ENCODE assay signal across 9 mouse cellular contexts in the genomic region with DNA sequence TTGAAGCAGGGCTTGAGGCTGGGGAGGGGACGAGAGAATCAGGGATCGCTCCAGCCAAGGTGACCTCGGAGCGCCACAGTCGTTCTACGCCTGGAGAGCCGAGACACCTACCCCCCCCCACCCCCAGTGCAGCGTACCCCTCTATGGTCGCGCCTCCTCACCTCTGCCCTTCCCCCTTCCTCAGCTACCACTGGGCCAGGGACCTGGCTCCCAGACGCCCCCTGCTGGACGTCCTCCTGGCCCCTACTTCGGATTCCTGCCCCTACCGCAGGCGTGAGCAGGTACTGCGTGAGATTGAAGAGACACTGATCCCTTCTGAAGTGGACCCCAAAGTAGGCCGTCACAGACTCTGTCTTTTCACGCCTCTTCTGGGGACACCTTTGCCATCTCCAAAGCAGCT. TPM values are rescaled to one million over a fixed set of nuclear protein-coding genes. Genes with fewer than 3 reads are reported as not detected.
DNase-seq lines count a peak whose midpoint lies in the region; ATAC-seq and TF ChIP-seq lines count a peak whose summit lies in the region.
"Had no signal": no experiment of that assay in that cellular context is flagged by ENCODE, and none has a peak within 500 bp of the region (broad histone marks: within the 10 kb centered on the region; RNA-seq: fewer than 3 reads in every experiment).

No protein-coding gene starts in this region.

- no peak for TF ChIP-seq EP300 in MEL (IDR thresholded peaks at IDR 0.05; ENCODE audit: low read depth in 1 of 2, low read length in 2 of 2)

- H3K27ac ChIP-seq in MEL (ENCODE audit: control insufficient read depth, low read depth, low read length): no peak overlapping the region
- H3K27ac ChIP-seq in hindbrain, embryonic 14.5 days: peak overlapping the region; percentile 93
- H3K27ac ChIP-seq: macrophage had no signal

- H3K4me3 ChIP-seq in MEL (ENCODE audit: control insufficient read depth in 1 of 2, insufficient read depth in 1 of 2, low read depth in 2 of 2, low read length in 2 of 2): peak overlapping the region; percentile 55 to 84
- peak overlapping the region; percentile 61 for H3K4me3 ChIP-seq in hindbrain, embryonic 14.5 days (replicated peaks; ENCODE audit: low read length)

- DNase-seq in MEL (ENCODE audit: low read depth, low spot score): peak; percentile 92
- peak; percentile 91 to 96 for DNase-seq in cerebellum, adult 18-20 months
- DNase-seq in hindbrain, embryonic 14.5 days (ENCODE audit: low spot score): peak; percentile 85
- peak; percentile 76 for DNase-seq in left cerebral cortex, adult 11 months (ENCODE audit: low spot score)
- DNase-seq in lung, postnatal 4 days: peak; percentile 81 to 87
- DNase-seq in right cerebral cortex, postnatal 10 days (ENCODE audit: low spot score in 2 of 2): peak; percentile 82 to 86
- peak; percentile 60 to 78 for DNase-seq in urinary bladder, postnatal 4 days (ENCODE audit: low spot score in 2 of 2)

- H3K4me2 ChIP-seq in hindbrain, embryonic 14.5 days (replicated peaks): peak overlapping the region; percentile 66

- peak overlapping the region; percentile 49 for H3K9ac ChIP-seq in MEL (ENCODE audit: control insufficient read depth, low read depth, low read length, poor library complexity, severe bottlenecking)
- peak overlapping the region; percentile 90 for H3K9ac ChIP-seq in hindbrain, embryonic 14.5 days

- peak; percentile 51 for TF ChIP-seq RAD21 in MEL (IDR thresholded peaks at IDR 0.05; ENCODE audit: low read depth, low read length)

- WGBS in hindbrain, embryonic 14.5 days: under 1% methylated on average over 13 of the region's 18 CpGs

- H3K79me2 ChIP-seq in MEL (ENCODE audit: control insufficient read depth, insufficient read depth, low read length, poor library complexity): no peaks in the 10 kb centered on the region; the same call in 1 of the 2 replicates

- TF ChIP-seq CTCF in MEL (IDR thresholded peaks at IDR 0.05 in 2 of 3, conservative IDR thresholded peaks at IDR 0.05 in 1 of 3; ENCODE audit: control insufficient read depth in 1 of 3, insufficient read depth in 1 of 3, low read depth in 2 of 3, low read length in 3 of 3, poor library complexity in 1 of 3, severe bottlenecking in 1 of 3): peak; percentile 90 to 100 (median 96)

- no peaks in the 10 kb centered on the region for H3K36me3 ChIP-seq in MEL (ENCODE audit: control insufficient read depth in 1 of 2, insufficient read depth in 2 of 2, low read length in 2 of 2)
- no peaks in the 10 kb centered on the region for H3K36me3 ChIP-seq in hindbrain, embryonic 14.5 days (replicated peaks; ENCODE audit: control insufficient read depth, insufficient read depth)

- H3K9me3 ChIP-seq in MEL (replicated peaks; ENCODE audit: insufficient read depth, low read length): no peaks in the 10 kb centered on the region
- H3K9me3 ChIP-seq in hindbrain, embryonic 14.5 days (ENCODE audit: control insufficient read depth, low read length): no peaks in the 10 kb centered on the region

- TF ChIP-seq POLR2A in MEL (IDR thresholded peaks at IDR 0.05; ENCODE audit: control insufficient read depth in 1 of 2, insufficient read depth in 1 of 2, low read depth in 1 of 2, low read length in 2 of 2, poor library complexity in 1 of 2): no peak

- H3K27me3 ChIP-seq in MEL (ENCODE audit: control insufficient read depth in 1 of 2, insufficient read depth in 2 of 2, low read length in 2 of 2): peaks cover 2 to 11% of the 10 kb centered on the region in 2 experiments; a peak in 3 of 4 replicates
- no peaks in the 10 kb centered on the region for H3K27me3 ChIP-seq in hindbrain, embryonic 14.5 days (ENCODE audit: control insufficient read depth, insufficient read depth, low read length)

- H3K4me1 ChIP-seq in MEL (ENCODE audit: control insufficient read depth in 1 of 2, insufficient read depth in 2 of 2, low read length in 2 of 2): no peaks in the 10 kb centered on the region
- peaks cover 36% of the 10 kb centered on the region for H3K4me1 ChIP-seq in hindbrain, embryonic 14.5 days (replicated peaks; ENCODE audit: control insufficient read depth, insufficient read depth, low read length)

- ATAC-seq in frontal cortex, adult (ENCODE audit: low TSS enrichment): peak; percentile 20; the same call in 1 of the 2 replicates
- ATAC-seq in hindbrain, embryonic 14.5 days (ENCODE audit: low FRiP score): peak; percentile 66

TF ChIP-seq in MEL, 35 proteins besides CTCF, POLR2A, EP300 and RAD21:
- TF ChIP-seq POLR2AphosphoS2 (IDR thresholded peaks at IDR 0.05; ENCODE audit: low read length): no peak
- peak; percentile 54; the same call in 1 of the 2 replicates for TF ChIP-seq BHLHE40 (IDR thresholded peaks at IDR 0.05; ENCODE audit: borderline replicate concordance, low read depth, low read length)
- peak; percentile 58 for TF ChIP-seq CHD2 (IDR thresholded peaks at IDR 0.05; ENCODE audit: low read length)
- TF ChIP-seq POLR2AphosphoS5 (IDR thresholded peaks at IDR 0.05; ENCODE audit: borderline replicate concordance, low read depth, low read length): no peak
- peak; percentile 23; the same call in 1 of the 2 replicates for TF ChIP-seq ZC3H11A (IDR thresholded peaks at IDR 0.05; ENCODE audit: low read depth, low read length)
- TF ChIP-seq ZMIZ1 (IDR thresholded peaks at IDR 0.05; ENCODE audit: low read depth, low read length): no peak
- TF ChIP-seq ZNF384 (IDR thresholded peaks at IDR 0.05; ENCODE audit: low read depth, low read length): 0 out of 2 replicates have a peak, but pooled peaks have one; percentile 2
- TF ChIP-seq MYB (IDR thresholded peaks at IDR 0.05; ENCODE audit: low read depth, low read length): no peak
- no peak for TF ChIP-seq MXI1 (IDR thresholded peaks at IDR 0.05; ENCODE audit: low read depth, low read length)
- no peak for TF ChIP-seq NELFE (IDR thresholded peaks at IDR 0.05; ENCODE audit: low read depth, low read length)
- peak; percentile 60; the same call in 1 of the 2 replicates for TF ChIP-seq MAZ (IDR thresholded peaks at IDR 0.05; ENCODE audit: low read depth, low read length)
- TF ChIP-seq RCOR1 (IDR thresholded peaks at IDR 0.05; ENCODE audit: low read depth, low read length): 0 out of 2 replicates have a peak, but pooled peaks have one; percentile 9
- TF ChIP-seq SMC3 (IDR thresholded peaks at IDR 0.05; ENCODE audit: low read depth, low read length): peak; percentile 93
- TF ChIP-seq KAT2A (conservative IDR thresholded peaks at IDR 0.05; ENCODE audit: low read depth, low read length): no peak
- peak; percentile 31; the same call in 1 of the 2 replicates for TF ChIP-seq HCFC1 (IDR thresholded peaks at IDR 0.05; ENCODE audit: low read depth, low read length)

RNA-seq across cellular contexts. Expression of a gene that starts 0.3 kb away (rescaled TPM):
- 0.03 and 0.04 TPM in 2 replicates for total RNA-seq in MEL (2012; rRNA removed)
- polyA plus RNA-seq in MEL (2012; ENCODE audit: insufficient read depth in 1 of 2, insufficient read length in 2 of 2, low read depth in 1 of 2, low replicate concordance in 2 of 2, missing spikeins in 1 of 2): under 1 TPM in 1 of 2 experiments, not detected in 1; 0.10 TPM
- 9.1 and 11.8 TPM in 2 replicates for polyA plus RNA-seq in hindbrain, embryonic 14.5 days (2014; fragmentation: Nextera tagmentation; extraction: Ambion mirVana)

RNA-seq across cellular contexts. Expression of a gene that starts 53.9 kb away (rescaled TPM):
- not detected in 2 replicates for total RNA-seq in MEL (2012; rRNA removed)
- polyA plus RNA-seq in MEL (2012; ENCODE audit: insufficient read depth in 1 of 2, insufficient read length in 2 of 2, low read depth in 1 of 2, low replicate concordance in 2 of 2, missing spikeins in 1 of 2): not detected
- polyA plus RNA-seq in hindbrain, embryonic 14.5 days (2014; fragmentation: Nextera tagmentation; extraction: Ambion mirVana): 1.8 and 2.6 TPM in 2 replicates
